Mouse (Mus musculus): ENCODE data around the gene Klk4. TPM values are rescaled to one million over a fixed set of nuclear protein-coding genes. Genes with fewer than 3 reads are reported as not detected.

The Klk4 gene
- polyA plus RNA-seq, 1 experiment from 2014 or later = 0.33 TPM

GRCm38 (mm10) chr7:43932337-43932736 is 51.4 kb downstream of the Klk4 start:
- no peak for ATAC-seq
- 70% methylated on average over 4 of the region's 4 CpGs for WGBS
- no peak overlapping the region for H3K4me2 ChIP-seq (ENCODE audit: low read length)

DNA sequence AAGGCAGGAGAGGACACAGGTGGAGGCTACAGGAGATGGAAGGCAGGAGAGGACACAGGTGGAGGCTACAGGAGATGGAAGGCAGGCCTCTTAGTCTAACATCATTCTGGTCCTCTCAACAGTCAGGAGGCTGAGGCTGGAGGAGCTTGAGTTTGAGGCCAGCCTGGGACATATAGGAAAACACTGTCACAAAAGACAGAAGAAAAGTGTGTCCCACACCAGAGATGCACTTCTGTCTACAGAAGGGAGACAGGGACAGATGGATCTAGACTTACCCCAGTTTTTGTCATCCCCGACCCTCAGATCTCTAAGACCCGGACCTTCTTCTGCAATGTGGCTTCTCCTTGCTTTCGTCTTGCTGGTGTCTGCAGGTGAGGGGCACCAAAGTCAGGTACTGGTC is 52.5 kb downstream of the Klk4 start, which contains the start of gene Klk15:
TSS of gene Klk15 (plus strand) at position 301 of the 400 bp plus-strand sequence.
- WGBS = 92% methylated on average over 3 of the region's 3 CpGs
- Histone ChIP-seq H3K36me3 (ENCODE audit: control insufficient read depth, insufficient read depth) (no peaks in the 10 kb centered on the region), H3K9ac (replicated peaks; ENCODE audit: low read depth, low read length) (no peak within 1 kb of the TSS), H3K27ac (ENCODE audit: low read length) (no peak within 1 kb of the TSS), H3K4me1 (replicated peaks; ENCODE audit: control insufficient read depth, insufficient read depth, low read length) (no peaks in the 10 kb centered on the region), H3K27me3 (replicated peaks; ENCODE audit: control insufficient read depth, insufficient read depth, low read length) (0 out of 2 replicates have a peak, but pooled peaks cover 3% of the 10 kb centered on the region), H3K4me3 (replicated peaks; ENCODE audit: low read length) (no peak within 1 kb of the TSS), H3K9me3 (ENCODE audit: control insufficient read depth, low read length) (no peaks in the 10 kb centered on the region), H3K4me2 (ENCODE audit: low read length) (no peak within 1 kb of the TSS)
- ATAC-seq = no peak

More at GRCm38 (mm10) chr7:43932337-43932736, 51.4 kb downstream of the Klk4 start:
- Histone ChIP-seq H3K4me3 (replicated peaks; ENCODE audit: low read length) (no peak overlapping the region), H3K27me3 (replicated peaks; ENCODE audit: control insufficient read depth, insufficient read depth, low read length) (0 out of 2 replicates have a peak, but pooled peaks cover 3% of the 10 kb centered on the region), H3K36me3 (ENCODE audit: control insufficient read depth, insufficient read depth) (no peaks in the 10 kb centered on the region), H3K9me3 (ENCODE audit: control insufficient read depth, low read length) (no peaks in the 10 kb centered on the region), H3K9ac (replicated peaks; ENCODE audit: low read depth, low read length) (no peak overlapping the region), H3K27ac (ENCODE audit: low read length) (no peak overlapping the region), H3K4me1 (replicated peaks; ENCODE audit: control insufficient read depth, insufficient read depth, low read length) (no peaks in the 10 kb centered on the region)

GRCm38 (mm10) chr7:43934747-43935146 is 53.8 kb downstream of the Klk4 start:
- H3K36me3 ChIP-seq (ENCODE audit: control insufficient read depth, insufficient read depth) = no peaks in the 10 kb centered on the region
- H3K4me3 ChIP-seq (replicated peaks; ENCODE audit: low read length) = no peak overlapping the region
- H3K9ac ChIP-seq (replicated peaks; ENCODE audit: low read depth, low read length) = no peak overlapping the region
- WGBS = 66% methylated on average over 3 of the region's 3 CpGs
- H3K27ac ChIP-seq (ENCODE audit: low read length) = no peak overlapping the region
- no peaks in the 10 kb centered on the region for H3K9me3 ChIP-seq (ENCODE audit: control insufficient read depth, low read length)
- no peaks in the 10 kb centered on the region for H3K4me1 ChIP-seq (replicated peaks; ENCODE audit: control insufficient read depth, insufficient read depth, low read length)
- 0 out of 2 replicates have a peak, but pooled peaks cover 3% of the 10 kb centered on the region for H3K27me3 ChIP-seq (replicated peaks; ENCODE audit: control insufficient read depth, insufficient read depth, low read length)
- ATAC-seq = no peak
- no peak overlapping the region for H3K4me2 ChIP-seq (ENCODE audit: low read length)

Other genes starting within 250 kb of the Klk4 start
- gene Ceacam18, start 246.5 kb upstream of the Klk4 start, polyA plus RNA-seq (2015; fragmentation: Nextera tagmentation; extraction: Ambion mirVana) = not detected in 2 replicates
- gene Siglece, start 221.0 kb upstream of the Klk4 start, polyA plus RNA-seq (2015; fragmentation: Nextera tagmentation; extraction: Ambion mirVana) = 0.12 and 0.29 TPM in 2 replicates
- gene Ctu1, start 209.1 kb upstream of the Klk4 start, polyA plus RNA-seq (2015; fragmentation: Nextera tagmentation; extraction: Ambion mirVana) = 29.3 and 31.9 TPM in 2 replicates
- not detected in 2 replicates for gene Klk14, start 190.7 kb upstream of the Klk4 start, polyA plus RNA-seq (2015; fragmentation: Nextera tagmentation; extraction: Ambion mirVana)
- gene Klk13, start 168.6 kb upstream of the Klk4 start, polyA plus RNA-seq (2015; fragmentation: Nextera tagmentation; extraction: Ambion mirVana) = not detected in 2 replicates
- not detected in 2 replicates for gene Klk12, start 112.3 kb upstream of the Klk4 start, polyA plus RNA-seq (2015; fragmentation: Nextera tagmentation; extraction: Ambion mirVana)
- not detected in 2 replicates for gene Klk11, start 106.6 kb upstream of the Klk4 start, polyA plus RNA-seq (2015; fragmentation: Nextera tagmentation; extraction: Ambion mirVana)
- 0.35 TPM in 2 replicates for gene Klk10, start 100.1 kb upstream of the Klk4 start, polyA plus RNA-seq (2015; fragmentation: Nextera tagmentation; extraction: Ambion mirVana)
- 0.23 TPM in 1 of 2 replicates, not detected in the other for gene Klk9, start 89.3 kb upstream of the Klk4 start, polyA plus RNA-seq (2015; fragmentation: Nextera tagmentation; extraction: Ambion mirVana)
- 5.8 and 6.8 TPM in 2 replicates for gene Klk8, start 83.6 kb upstream of the Klk4 start, polyA plus RNA-seq (2015; fragmentation: Nextera tagmentation; extraction: Ambion mirVana)
- not detected in 2 replicates for gene Klk7, start 69.9 kb upstream of the Klk4 start, polyA plus RNA-seq (2015; fragmentation: Nextera tagmentation; extraction: Ambion mirVana)
- not detected in 2 replicates for gene Klk6, start 56.7 kb upstream of the Klk4 start, polyA plus RNA-seq (2015; fragmentation: Nextera tagmentation; extraction: Ambion mirVana)
- gene Klk5, start 39.2 kb upstream of the Klk4 start, polyA plus RNA-seq (2015; fragmentation: Nextera tagmentation; extraction: Ambion mirVana) = not detected in 2 replicates
- not detected in 2 replicates for gene Klk15, start 52.6 kb downstream of the Klk4 start, polyA plus RNA-seq (2015; fragmentation: Nextera tagmentation; extraction: Ambion mirVana)
- not detected in 2 replicates for gene Klk1b8, start 69.5 kb downstream of the Klk4 start, polyA plus RNA-seq (2015; fragmentation: Nextera tagmentation; extraction: Ambion mirVana)
- gene Klk1b1, start 85.6 kb downstream of the Klk4 start, polyA plus RNA-seq (2015; fragmentation: Nextera tagmentation; extraction: Ambion mirVana) = not detected in 2 replicates
- gene Klk1b9, start 94.9 kb downstream of the Klk4 start, polyA plus RNA-seq (2015; fragmentation: Nextera tagmentation; extraction: Ambion mirVana) = not detected in 2 replicates
- gene Klk1b11, start 114.7 kb downstream of the Klk4 start, polyA plus RNA-seq (2015; fragmentation: Nextera tagmentation; extraction: Ambion mirVana) = not detected in 2 replicates
- gene Klk1b26, start 131.0 kb downstream of the Klk4 start, polyA plus RNA-seq (2015; fragmentation: Nextera tagmentation; extraction: Ambion mirVana) = not detected in 2 replicates
- gene Klk1b27, start 171.1 kb downstream of the Klk4 start, polyA plus RNA-seq (2015; fragmentation: Nextera tagmentation; extraction: Ambion mirVana) = not detected in 2 replicates
- gene Klk1b21, start 221.2 kb downstream of the Klk4 start, polyA plus RNA-seq (2015; fragmentation: Nextera tagmentation; extraction: Ambion mirVana) = not detected in 2 replicates
- gene Klk1b22, start 231.5 kb downstream of the Klk4 start, polyA plus RNA-seq (2015; fragmentation: Nextera tagmentation; extraction: Ambion mirVana) = not detected in 2 replicates

All from forebrain, embryonic 16.5 days (tissue).